Mouse (Mus musculus) thymus, adult 2 months (tissue): Measurements from ENCODE around the gene Traf2.

ENCODE experiments used
- CTCF ChIP-seq: fragments of 200-500 bp; IDR thresholded peaks from 2 replicates; pipeline ENCODE4 v1.5.1; 2012; ENCODE audit warnings: mild to moderate bottlenecking, control low read depth, low read length, moderate library complexity, borderline replicate concordance; ENCODE audit not compliant: control insufficient read depth, poor library complexity, insufficient read depth; ENCODE audit errors: extremely low read depth
- POLR2A ChIP-seq: fragments of 200-500 bp; IDR thresholded peaks from 2 replicates; pipeline ENCODE4 v1.6.1; 2012; ENCODE audit warnings: mild to moderate bottlenecking, low read length, control low read depth, moderate library complexity; ENCODE audit not compliant: control insufficient read depth, poor library complexity, insufficient read depth; ENCODE audit errors: extremely low read depth

DNA sequence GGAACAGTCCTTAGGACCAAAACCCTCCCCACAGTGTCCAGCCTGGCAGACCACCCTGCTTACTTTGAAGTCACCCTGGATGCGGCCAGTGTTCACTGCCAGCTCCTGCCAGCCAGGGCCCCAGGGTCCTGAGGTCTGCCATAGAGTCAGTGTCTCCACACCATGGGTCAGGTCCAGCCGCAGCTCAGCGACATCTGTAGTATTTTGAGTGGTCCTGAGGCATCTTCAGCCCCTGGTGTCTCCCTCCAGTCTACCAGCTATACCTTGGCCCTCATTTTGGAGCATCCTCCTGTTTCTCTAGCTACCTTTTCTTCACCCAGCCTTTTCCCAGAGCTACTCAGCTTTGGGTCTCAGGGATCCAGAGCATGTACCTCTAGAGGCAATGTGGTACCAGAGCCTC lies 22.6 kb upstream of the Traf2 start:
- TF ChIP-seq POLR2A (no peak), CTCF (no peak)
